Mouse (Mus musculus): ENCODE results near the gene Nuak2. TPM values are rescaled to one million over a fixed set of nuclear protein-coding genes. Genes with fewer than 3 reads are reported as not detected.

Gene Nuak2
- polyA plus RNA-seq, 2 experiments, result 1.7 to 3.4 TPM

DNA sequence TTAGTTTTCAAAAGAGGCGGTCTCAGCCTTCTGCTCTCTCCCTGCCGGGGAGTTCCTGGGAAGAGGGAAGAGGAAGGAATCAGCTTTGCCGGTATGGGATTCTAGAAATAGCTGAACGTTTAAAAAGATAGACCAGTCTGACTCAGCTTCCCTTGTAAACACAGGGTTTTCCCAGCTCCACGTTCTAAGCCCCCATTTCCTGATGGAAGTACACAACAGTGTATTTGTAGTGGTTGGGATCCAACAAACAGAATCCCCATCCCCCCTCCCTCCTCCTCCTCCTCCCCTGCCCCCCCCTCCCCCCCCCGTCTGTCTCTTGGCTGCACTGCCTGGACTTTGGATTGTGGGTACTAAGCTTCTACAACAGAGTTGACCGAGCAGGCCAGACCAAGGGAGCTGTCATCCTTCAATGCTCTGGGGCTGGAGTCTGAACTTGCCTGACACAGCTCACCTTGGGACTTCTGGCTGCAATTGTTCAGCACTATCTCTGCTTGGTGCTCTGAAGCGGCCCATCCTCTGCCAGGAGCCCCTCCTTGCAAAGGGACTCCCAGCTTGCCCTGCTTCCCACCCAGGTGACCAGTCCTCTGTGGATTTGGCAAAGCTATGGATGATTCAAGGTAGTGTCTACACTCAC is 22.2 kb downstream of the Nuak2 start:
- Histone ChIP-seq H3K27me3 (ENCODE audit: control insufficient read depth, insufficient read depth, low read length) (no peaks in the 10 kb centered on the region), H3K36me3 (ENCODE audit: control insufficient read depth, insufficient read depth, low read length) (no peaks in the 10 kb centered on the region), H3K4me3 (replicated peaks; ENCODE audit: low read length) (no peak overlapping the region), H3K27ac (replicated peaks; ENCODE audit: low read depth, low read length) (no peak overlapping the region), H3K4me1 (ENCODE audit: control insufficient read depth, insufficient read depth, low read length) (peaks cover 11% of the 10 kb centered on the region), H3K9ac (ENCODE audit: low read depth, low read length, severe bottlenecking) (no peak overlapping the region), H3K9me3 (ENCODE audit: control insufficient read depth, low read length) (no peaks in the 10 kb centered on the region), H3K4me2 (replicated peaks; ENCODE audit: low read depth, low read length, severe bottlenecking) (no peak overlapping the region)
- DNase-seq (ENCODE audit: low spot score) (no peak), ATAC-seq (ENCODE audit: low FRiP score, low read depth) (no peak)
- WGBS, result 50% methylated on average over 8 of the region's 8 CpGs
- no peak for TF ChIP-seq POLR2A (IDR thresholded peaks at IDR 0.05; ENCODE audit: borderline replicate concordance, extremely low read depth, insufficient read depth, insufficient read length)

GRCm38 (mm10) chr1:132341731-132342501 is 26.0 kb downstream of the Nuak2 start:
- H3K4me1 ChIP-seq (ENCODE audit: control insufficient read depth, insufficient read depth, low read length), result no peaks in the 10 kb centered on the region
- 47% methylated on average over 5 of the region's 5 CpGs for WGBS
- no peak overlapping the region for H3K4me2 ChIP-seq (replicated peaks; ENCODE audit: low read depth, low read length, severe bottlenecking)
- no peak overlapping the region for H3K4me3 ChIP-seq (replicated peaks; ENCODE audit: low read length)
- H3K27me3 ChIP-seq (ENCODE audit: control insufficient read depth, insufficient read depth, low read length), result no peaks in the 10 kb centered on the region
- no peak for TF ChIP-seq POLR2A (IDR thresholded peaks at IDR 0.05; ENCODE audit: borderline replicate concordance, extremely low read depth, insufficient read depth, insufficient read length)
- no peaks in the 10 kb centered on the region for H3K9me3 ChIP-seq (ENCODE audit: control insufficient read depth, low read length)
- DNase-seq (ENCODE audit: low spot score) (no peak), ATAC-seq (ENCODE audit: low FRiP score, low read depth) (no peak)
- no peaks in the 10 kb centered on the region for H3K36me3 ChIP-seq (ENCODE audit: control insufficient read depth, insufficient read depth, low read length)
- no peak overlapping the region for H3K27ac ChIP-seq (replicated peaks; ENCODE audit: low read depth, low read length)
- H3K9ac ChIP-seq (ENCODE audit: low read depth, low read length, severe bottlenecking), result no peak overlapping the region

DNA sequence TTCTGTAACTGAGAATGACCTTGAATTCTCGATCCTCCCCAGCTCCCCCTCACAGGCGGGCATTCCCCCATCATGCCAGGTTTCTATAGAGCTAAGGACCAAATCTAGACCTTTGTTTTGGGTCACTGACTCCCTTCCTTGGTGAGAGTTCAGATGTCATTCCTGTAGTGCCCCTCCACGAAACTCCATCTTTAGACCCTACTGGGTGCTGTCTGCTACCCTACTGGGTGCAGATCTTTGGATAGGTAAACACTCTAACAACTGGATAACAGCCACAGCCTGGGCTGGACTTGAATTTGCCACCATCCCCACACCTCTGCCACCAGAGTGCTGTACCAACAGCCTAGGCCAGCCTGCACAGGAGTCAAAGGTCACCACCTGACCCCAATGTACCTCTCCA is 26.6 kb downstream of the Nuak2 start:
- H3K4me2 ChIP-seq (replicated peaks; ENCODE audit: low read depth, low read length, severe bottlenecking), result no peak overlapping the region
- H3K9me3 ChIP-seq (ENCODE audit: control insufficient read depth, low read length), result no peaks in the 10 kb centered on the region
- no peak overlapping the region for H3K27ac ChIP-seq (replicated peaks; ENCODE audit: low read depth, low read length)
- no peaks in the 10 kb centered on the region for H3K27me3 ChIP-seq (ENCODE audit: control insufficient read depth, insufficient read depth, low read length)
- ATAC-seq (ENCODE audit: low FRiP score, low read depth) (no peak), DNase-seq (ENCODE audit: low spot score) (no peak)
- WGBS, result 65% methylated on average over 3 of the region's 3 CpGs
- TF ChIP-seq POLR2A (IDR thresholded peaks at IDR 0.05; ENCODE audit: borderline replicate concordance, extremely low read depth, insufficient read depth, insufficient read length), result no peak
- H3K9ac ChIP-seq (ENCODE audit: low read depth, low read length, severe bottlenecking), result no peak overlapping the region
- no peaks in the 10 kb centered on the region for H3K4me1 ChIP-seq (ENCODE audit: control insufficient read depth, insufficient read depth, low read length)
- H3K36me3 ChIP-seq (ENCODE audit: control insufficient read depth, insufficient read depth, low read length), result no peaks in the 10 kb centered on the region
- H3K4me3 ChIP-seq (replicated peaks; ENCODE audit: low read length), result no peak overlapping the region

GRCm38 (mm10) chr1:132343191-132343590 is 27.3 kb downstream of the Nuak2 start:
- Histone ChIP-seq H3K4me3 (replicated peaks; ENCODE audit: low read length) (no peak overlapping the region), H3K27me3 (ENCODE audit: control insufficient read depth, insufficient read depth, low read length) (no peaks in the 10 kb centered on the region), H3K4me2 (replicated peaks; ENCODE audit: low read depth, low read length, severe bottlenecking) (no peak overlapping the region), H3K9ac (ENCODE audit: low read depth, low read length, severe bottlenecking) (no peak overlapping the region), H3K4me1 (ENCODE audit: control insufficient read depth, insufficient read depth, low read length) (no peaks in the 10 kb centered on the region), H3K9me3 (ENCODE audit: control insufficient read depth, low read length) (no peaks in the 10 kb centered on the region), H3K27ac (replicated peaks; ENCODE audit: low read depth, low read length) (no peak overlapping the region), H3K36me3 (ENCODE audit: control insufficient read depth, insufficient read depth, low read length) (no peaks in the 10 kb centered on the region)
- no peak for TF ChIP-seq POLR2A (IDR thresholded peaks at IDR 0.05; ENCODE audit: borderline replicate concordance, extremely low read depth, insufficient read depth, insufficient read length)
- DNase-seq (ENCODE audit: low spot score) (no peak), ATAC-seq (ENCODE audit: low FRiP score, low read depth) (no peak)
- WGBS, result 83% methylated on average over 2 of the region's 2 CpGs

GRCm38 (mm10) chr1:132343656-132344055 is 27.7 kb downstream of the Nuak2 start:
- H3K36me3 ChIP-seq (ENCODE audit: control insufficient read depth, insufficient read depth, low read length), result no peaks in the 10 kb centered on the region
- no peaks in the 10 kb centered on the region for H3K9me3 ChIP-seq (ENCODE audit: control insufficient read depth, low read length)
- WGBS, result 75% methylated on average over 1 of the region's 1 CpGs
- no peak overlapping the region for H3K9ac ChIP-seq (ENCODE audit: low read depth, low read length, severe bottlenecking)
- no peak for DNase-seq (ENCODE audit: low spot score)
- no peak overlapping the region for H3K27ac ChIP-seq (replicated peaks; ENCODE audit: low read depth, low read length)
- H3K4me1 ChIP-seq (ENCODE audit: control insufficient read depth, insufficient read depth, low read length), result no peaks in the 10 kb centered on the region
- H3K4me2 ChIP-seq (replicated peaks; ENCODE audit: low read depth, low read length, severe bottlenecking), result no peak overlapping the region
- H3K4me3 ChIP-seq (replicated peaks; ENCODE audit: low read length), result no peak overlapping the region
- ATAC-seq (ENCODE audit: low FRiP score, low read depth), result no peak
- H3K27me3 ChIP-seq (ENCODE audit: control insufficient read depth, insufficient read depth, low read length), result no peaks in the 10 kb centered on the region
- no peak for TF ChIP-seq POLR2A (IDR thresholded peaks at IDR 0.05; ENCODE audit: borderline replicate concordance, extremely low read depth, insufficient read depth, insufficient read length)

Data from limb, embryonic 14.5 days (tissue).